Mouse (Mus musculus) ES-Bruce4 (cell line): Measurements from ENCODE around the gene Slc39a11. TPM values are rescaled to one million over a fixed set of nuclear protein-coding genes. Genes with fewer than 3 reads are reported as not detected.

Experiments
- H3K27ac ChIP-seq: 2 replicates; pipeline ENCODE4 v1.5.1; 2012; ENCODE audit warnings: low read length, inconsistent platforms; ENCODE audit not compliant: insufficient read depth
- H3K27me3 ChIP-seq: 2 replicates; pipeline ENCODE4 v1.6.1; 2012; ENCODE audit warnings: mild to moderate bottlenecking, low read length, inconsistent platforms; ENCODE audit not compliant: control insufficient read depth, poor library complexity, insufficient read depth, severe bottlenecking
- H3K36me3 ChIP-seq: 2 replicates; pipeline ENCODE4 v1.6.1; 2012; ENCODE audit warnings: inconsistent platforms, mild to moderate bottlenecking, low read length, moderate library complexity; ENCODE audit not compliant: control insufficient read depth, poor library complexity, insufficient read depth, severe bottlenecking
- H3K4me1 ChIP-seq: one replicate; pipeline ENCODE4 v1.8.1; 2011; ENCODE audit warnings: low read length; ENCODE audit not compliant: control insufficient read depth, insufficient read depth
- H3K4me3 ChIP-seq: 2 replicates; pipeline ENCODE4 v1.5.1; 2011; ENCODE audit warnings: low read depth, mild to moderate bottlenecking, low read length
- H3K9ac ChIP-seq: 2 replicates; pipeline ENCODE4 v1.6.1; 2012; ENCODE audit warnings: low read depth, mild to moderate bottlenecking, inconsistent platforms; ENCODE audit not compliant: poor library complexity, severe bottlenecking
- H3K9me3 ChIP-seq: replicated peaks from 2 replicates; pipeline ENCODE4 v1.6.1; 2012; ENCODE audit warnings: mild to moderate bottlenecking, low read length, inconsistent platforms; ENCODE audit not compliant: control insufficient read depth, poor library complexity, insufficient read depth, severe bottlenecking
- CTCF ChIP-seq: IDR thresholded peaks from one replicate; pipeline ENCODE4 v1.8.1; 2011; ENCODE audit warnings: low read depth, low read length
- EP300 ChIP-seq: IDR thresholded peaks from 2 replicates; pipeline ENCODE4 v1.6.1; 2011; ENCODE audit warnings: low read depth, low read length; ENCODE audit not compliant: insufficient read depth
- POLR2A ChIP-seq: IDR thresholded peaks from one replicate; pipeline ENCODE4 v1.8.1; 2011; ENCODE audit warnings: low read length; ENCODE audit not compliant: insufficient read depth
- polyA plus RNA-seq: library from polyadenylated mRNA; stranded (reverse); fragments of >200 nt; gene quantifications from 2 replicates; pipeline ENCODE4 v1.2.4, GENCODE M21; 2011; ENCODE audit warnings: low read depth; ENCODE audit not compliant: missing spikeins, insufficient read depth, insufficient read length

Slc39a11 gene
- polyA plus RNA-seq, 1 experiment, result 7.4 TPM

GRCm38 (mm10) chr11:113690506-113690905 is 40.6 kb upstream of the Slc39a11 start:
- Histone ChIP-seq H3K36me3 (peaks cover 43% of the 10 kb centered on the region), H3K27ac (no peak overlapping the region)

GRCm38 (mm10) chr11:113687031-113687430 is 37.2 kb upstream of the Slc39a11 start:
- no peak for TF ChIP-seq CTCF
- no peak for TF ChIP-seq EP300
- no peak for TF ChIP-seq POLR2A
- H3K9ac ChIP-seq, result no peak overlapping the region
- peaks cover 31% of the 10 kb centered on the region for H3K36me3 ChIP-seq
- no peaks in the 10 kb centered on the region for H3K9me3 ChIP-seq
- no peak overlapping the region for H3K4me3 ChIP-seq
- peaks cover 2% of the 10 kb centered on the region for H3K4me1 ChIP-seq
- H3K27ac ChIP-seq, result peak overlapping the region; percentile 53
- no peaks in the 10 kb centered on the region for H3K27me3 ChIP-seq

More at GRCm38 (mm10) chr11:113690506-113690905, 40.6 kb upstream of the Slc39a11 start:
- TF ChIP-seq EP300 (no peak), CTCF (no peak), POLR2A (no peak)
- Histone ChIP-seq H3K9ac (no peak overlapping the region), H3K4me1 (peaks cover 2% of the 10 kb centered on the region), H3K27me3 (no peaks in the 10 kb centered on the region), H3K4me3 (no peak overlapping the region), H3K9me3 (no peaks in the 10 kb centered on the region)

GRCm38 (mm10) chr11:113684707-113685426 is 35.0 kb upstream of the Slc39a11 start:
- H3K9ac ChIP-seq, result peak overlapping the region; percentile 86
- H3K9me3 ChIP-seq, result no peaks in the 10 kb centered on the region
- H3K4me1 ChIP-seq, result no peaks in the 10 kb centered on the region
- H3K27me3 ChIP-seq, result no peaks in the 10 kb centered on the region
- H3K36me3 ChIP-seq, result peaks cover 21% of the 10 kb centered on the region
- H3K27ac ChIP-seq, result no peak overlapping the region
- peak overlapping the region; percentile 94 for H3K4me3 ChIP-seq
- TF ChIP-seq POLR2A (no peak), CTCF (no peak), EP300 (no peak)

- no peaks in the 10 kb centered on the region for H3K27me3 ChIP-seq
- H3K4me1 ChIP-seq, result peaks cover 2% of the 10 kb centered on the region
- no peak for TF ChIP-seq EP300
- no peak for TF ChIP-seq CTCF
- no peak for TF ChIP-seq POLR2A
- H3K36me3 ChIP-seq, result peaks cover 14% of the 10 kb centered on the region
- peak within 1 kb of the TSS; percentile 86 for H3K9ac ChIP-seq
- H3K27ac ChIP-seq, result peak within 1 kb of the TSS; percentile 78
- H3K4me3 ChIP-seq, result peak within 1 kb of the TSS; percentile 97
- no peaks in the 10 kb centered on the region for H3K9me3 ChIP-seq
Measured at GRCm38 (mm10) chr11:113683957-113684706, 34.3 kb upstream of the Slc39a11 start, which contains the start of the genes Fam104a and D11Wsu47e. Gene Fam104a, minus strand, starts transcription at chr11:113684155. Gene D11Wsu47e, plus strand, starts transcription at chr11:113684412.

- TF ChIP-seq POLR2A, result no peak
- no peak for TF ChIP-seq CTCF
- no peak for TF ChIP-seq EP300
- no peaks in the 10 kb centered on the region for H3K27me3 ChIP-seq
- H3K27ac ChIP-seq, result peak overlapping the region; percentile 78
- H3K4me1 ChIP-seq, result peaks cover 2% of the 10 kb centered on the region
- peak overlapping the region; percentile 97 for H3K4me3 ChIP-seq
- H3K9me3 ChIP-seq, result no peaks in the 10 kb centered on the region
- peaks cover 9% of the 10 kb centered on the region for H3K36me3 ChIP-seq
- peak overlapping the region; percentile 86 for H3K9ac ChIP-seq
Measured at GRCm38 (mm10) chr11:113683627-113683956, 33.7 kb upstream of the Slc39a11 start.

- peak overlapping the region; percentile 97 for H3K4me3 ChIP-seq
- H3K36me3 ChIP-seq, result peaks cover 4% of the 10 kb centered on the region
- H3K4me1 ChIP-seq, result peaks cover 2% of the 10 kb centered on the region
- H3K27ac ChIP-seq, result peak overlapping the region; percentile 78
- TF ChIP-seq POLR2A, result no peak
- TF ChIP-seq EP300, result no peak
- TF ChIP-seq CTCF, result no peak
- H3K9me3 ChIP-seq, result no peaks in the 10 kb centered on the region
- H3K27me3 ChIP-seq, result no peaks in the 10 kb centered on the region
- H3K9ac ChIP-seq, result peak overlapping the region; percentile 86
Measured at GRCm38 (mm10) chr11:113682897-113683626, 33.2 kb upstream of the Slc39a11 start.
